10 mouse cellular contexts compared by ENCODE assay signal in the genomic region with DNA sequence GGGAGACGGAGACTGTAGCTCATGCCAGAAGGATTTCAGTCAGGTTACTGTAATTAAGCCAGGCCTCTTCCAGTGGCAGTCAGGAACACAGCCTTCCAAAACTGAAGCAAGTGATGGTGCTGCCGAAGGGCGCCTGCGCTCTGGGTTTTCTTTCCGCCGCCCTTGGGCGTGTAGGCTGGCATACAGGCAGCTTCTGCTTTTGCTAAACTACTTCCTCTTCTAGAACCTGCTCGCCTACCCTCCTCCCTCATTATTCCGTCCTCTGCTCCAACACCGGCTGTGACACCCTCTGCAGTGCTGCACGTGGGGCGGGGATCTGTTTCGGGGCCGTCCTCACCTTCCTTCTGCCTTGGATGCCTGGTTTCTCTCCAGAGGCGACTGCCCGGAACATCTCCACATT. TPM values are rescaled to one million over a fixed set of nuclear protein-coding genes. Genes with fewer than 3 reads are reported as not detected.
A peak's percentile ranks its signal among the peaks of the same experiment; 100 is the strongest.
DNase-seq lines count a peak whose midpoint lies in the region; ATAC-seq lines count a peak whose summit lies in the region.
"Had no signal": no experiment of that assay in that cellular context is flagged by ENCODE, and none has a peak within 500 bp of the region (broad histone marks: within the 10 kb centered on the region; RNA-seq: fewer than 3 reads in every experiment).

No protein-coding gene starts in this region.

- no peak overlapping the region for H3K4me2 ChIP-seq in intestine, embryonic 15.5 days (replicated peaks)
- H3K4me2 ChIP-seq: hindbrain, embryonic 15.5 days; midbrain, embryonic 12.5 days had no signal

- WGBS in intestine, embryonic 15.5 days, result 66% methylated on average over 16 of the region's 16 CpGs

- no peak overlapping the region for H3K4me3 ChIP-seq in intestine, embryonic 15.5 days (replicated peaks)
- H3K4me3 ChIP-seq: hindbrain, embryonic 15.5 days; midbrain, embryonic 12.5 days had no signal

- peaks cover 5% of the 10 kb centered on the region; the same call in 1 of the 2 replicates for H3K4me1 ChIP-seq in intestine, embryonic 15.5 days (replicated peaks)
- H3K4me1 ChIP-seq: midbrain, embryonic 12.5 days had no signal

- H3K27me3 ChIP-seq in intestine, embryonic 15.5 days (replicated peaks), result no peaks in the 10 kb centered on the region
- H3K27me3 ChIP-seq: hindbrain, embryonic 15.5 days; midbrain, embryonic 12.5 days had no signal

- ATAC-seq in inflammation-experienced regulatory T-cells, adult 6 months, result peak; percentile 88
- ATAC-seq in neutrophil, adult 5-6 weeks (ENCODE audit: extremely low read depth, insufficient number of reproducible peaks, low FRiP score, poor library complexity, severe bottlenecking), result peak; percentile 96
- ATAC-seq in intestine, embryonic 15.5 days, result no peak

- peak; percentile 53 for DNase-seq in urinary bladder, postnatal 14 days (ENCODE audit: low spot score)
- no peak for DNase-seq in urinary bladder, postnatal 10 days (ENCODE audit: low spot score)
- peak; percentile 59 for DNase-seq in thymus, postnatal 25 days
- DNase-seq in ovary, postnatal 10 days (ENCODE audit: low spot score), result no peak
- DNase-seq in cerebellum, adult 11-12 months, result no peak

- H3K36me3 ChIP-seq in intestine, embryonic 15.5 days, result no peaks in the 10 kb centered on the region
- H3K36me3 ChIP-seq: hindbrain, embryonic 15.5 days; midbrain, embryonic 12.5 days had no signal

- H3K9me3 ChIP-seq in intestine, embryonic 15.5 days, result no peaks in the 10 kb centered on the region
- H3K9me3 ChIP-seq: hindbrain, embryonic 15.5 days; midbrain, embryonic 12.5 days had no signal

- H3K27ac ChIP-seq in intestine, embryonic 15.5 days, result no peak overlapping the region
- H3K27ac ChIP-seq: hindbrain, embryonic 15.5 days; midbrain, embryonic 12.5 days had no signal

- H3K9ac ChIP-seq in intestine, embryonic 15.5 days, result no peak overlapping the region
- H3K9ac ChIP-seq: hindbrain, embryonic 15.5 days; midbrain, embryonic 12.5 days had no signal

RNA-seq across cellular contexts. Expression of a gene that starts 18.9 kb away (rescaled TPM):
- polyA plus RNA-seq in inflammation-experienced regulatory T-cells, adult 6 months (2017; shearing (Covaris generic)), result 10 to 100 TPM; 18.9 to 27.2 (median 22.3) TPM
- total RNA-seq in neutrophil, adult 5-6 weeks (2017), result 33.3 and 37.0 TPM in 2 replicates
- polyA plus RNA-seq in intestine, embryonic 15.5 days (2015; fragmentation: Nextera tagmentation; extraction: Ambion mirVana), result 52.2 and 52.3 TPM in 2 replicates

Comparison
In these comparisons a context has a peak if more than half of its experiments do, and no peak if none do; other contexts are left out.
1. DNase-seq: peak in urinary bladder, postnatal 14 days (single experiment) and thymus, postnatal 25 days (single experiment); none in urinary bladder, postnatal 10 days (single experiment), ovary, postnatal 10 days (single experiment) and cerebellum, adult 11-12 months (single experiment).